Mouse (Mus musculus) testis, postnatal 10 days (tissue): ENCODE results near the gene 4921511M17Rik.
"Not testable (repeated sequence)": the region's sequence is repeated elsewhere in the genome, so short reads cannot be mapped to it uniquely, and the experiment has no call there.

Experiments
- DNase-seq: peaks from one replicate; pipeline ENCODE4 v3.0.0; 2021; ENCODE audit warnings: low spot score

The 4921511M17Rik gene

GRCm38 (mm10) chrX:154033727-154034126 lies at the start of gene 4921511M17Rik:
Gene 4921511M17Rik (minus strand): TSS chrX:154033827.
- DNase-seq, result not testable (repeated sequence)

GRCm38 (mm10) chrX:154054939-154055338 lies 21.3 kb upstream of the 4921511M17Rik start, which contains the start of gene Gm10057:
Gene Gm10057 (minus strand): TSS chrX:154055039.
- not testable (repeated sequence) for DNase-seq

- not testable (repeated sequence) for DNase-seq
Observed at GRCm38 (mm10) chrX:154012540-154012939, 21.1 kb downstream of the 4921511M17Rik start, which contains the start of gene Samt1. Gene Samt1 (minus strand): TSS chrX:154012640.

- DNase-seq, result not testable (repeated sequence)
Observed at GRCm38 (mm10) chrX:153976914-153977313, 56.7 kb downstream of the 4921511M17Rik start.

- DNase-seq, result not testable (repeated sequence)
Observed at GRCm38 (mm10) chrX:153976467-153976866, 57.2 kb downstream of the 4921511M17Rik start.

- DNase-seq, result peak; percentile 40
Observed at GRCm38 (mm10) chrX:153974450-153974849, 59.2 kb downstream of the 4921511M17Rik start.
